Mouse (Mus musculus) E14TG2a.4 (cell line): ENCODE measurements around the gene Zfp275.
A peak's percentile ranks its signal among the peaks of the same experiment; 100 is the strongest.
"Not testable (repeated sequence)": the region's sequence is repeated elsewhere in the genome, so short reads cannot be mapped to it uniquely, and the experiment has no call there.

Source experiments
- H3K27me3 ChIP-seq: 2 replicates; pipeline ENCODE4 v1.6.1; 2014; ENCODE audit warnings: low read length, control low read depth; ENCODE audit not compliant: insufficient read depth
- H3K36me3 ChIP-seq: 2 replicates; pipeline ENCODE4 v1.6.1; 2014; ENCODE audit warnings: low read length, control low read depth; ENCODE audit not compliant: insufficient read depth
- H3K4me1 ChIP-seq: replicated peaks from 2 replicates; pipeline ENCODE4 v1.6.1; 2014; ENCODE audit warnings: low read depth, low read length, control low read depth
- H3K4me3 ChIP-seq: replicated peaks from 2 replicates; pipeline ENCODE4 v1.5.1; 2014; ENCODE audit warnings: mild to moderate bottlenecking, low read length
- H3K9me3 ChIP-seq: 2 replicates; pipeline ENCODE4 v1.6.1; 2014; ENCODE audit warnings: low read length, control low read depth
- CTCF ChIP-seq: conservative IDR thresholded peaks from 2 replicates; pipeline ENCODE4 v1.5.1; 2014; ENCODE audit warnings: low read length
- NANOG ChIP-seq: IDR thresholded peaks from 2 replicates; pipeline ENCODE4 v1.6.1; 2014; ENCODE audit warnings: borderline replicate concordance, low read length, mixed read lengths
- POU5F1 ChIP-seq: IDR thresholded peaks from 2 replicates; pipeline ENCODE4 v1.6.1; 2014; ENCODE audit warnings: low read length, borderline replicate concordance

The Zfp275 gene

GRCm38 (mm10) chrX:73396446-73396845 is 54.0 kb downstream of the Zfp275 start:
- Histone ChIP-seq H3K9me3 (no peaks in the 10 kb centered on the region), H3K4me3 (no peak overlapping the region), H3K4me1 (no peaks in the 10 kb centered on the region), H3K36me3 (no peaks in the 10 kb centered on the region), H3K27me3 (no peaks in the 10 kb centered on the region)
- TF ChIP-seq NANOG (no peak), CTCF (no peak), POU5F1 (no peak)

GRCm38 (mm10) chrX:73398636-73399035 is 56.2 kb downstream of the Zfp275 start, which contains the start of gene Gm18336:
Gm18336 (minus strand) TSS chrX:73398736.
- H3K36me3 ChIP-seq, H3K4me1 ChIP-seq, H3K27me3 ChIP-seq, H3K4me3 ChIP-seq, H3K9me3 ChIP-seq: not testable (repeated sequence)

- Histone ChIP-seq H3K4me1 (no peaks in the 10 kb centered on the region), H3K27me3 (no peaks in the 10 kb centered on the region), H3K9me3 (no peaks in the 10 kb centered on the region), H3K36me3 (no peaks in the 10 kb centered on the region), H3K4me3 (peak overlapping the region; percentile 46)
- TF ChIP-seq NANOG, result no peak
- TF ChIP-seq CTCF, result no peak
These were observed 58.5 kb downstream of the Zfp275 start for GRCm38 (mm10) chrX:73400951-73401350.

GRCm38 (mm10) chrX:73401616-73402015 is 59.2 kb downstream of the Zfp275 start:
- H3K36me3 ChIP-seq, result no peaks in the 10 kb centered on the region
- H3K27me3 ChIP-seq, result no peaks in the 10 kb centered on the region
- peak overlapping the region; percentile 46 for H3K4me3 ChIP-seq
- H3K4me1 ChIP-seq, result no peaks in the 10 kb centered on the region
- TF ChIP-seq NANOG (no peak), CTCF (no peak), POU5F1 (no peak)
- no peaks in the 10 kb centered on the region for H3K9me3 ChIP-seq
